In genomic region chr5:118666437-118667207, GRCm38 (mm10) we compare ENCODE assay signal across 10 mouse cellular contexts.
DNase-seq lines count a peak whose midpoint lies in the region; ATAC-seq and TF ChIP-seq lines count a peak whose summit lies in the region.
"Had no signal": no experiment of that assay in that cellular context is flagged by ENCODE, and none has a peak within 500 bp of the region (broad histone marks: within the 10 kb centered on the region; RNA-seq: fewer than 3 reads in every experiment).

No protein-coding gene starts in this region.

- no peak overlapping the region for H3K9ac ChIP-seq in liver, embryonic 15.5 days
- H3K9ac ChIP-seq in liver, embryonic 12.5 days, result no peak overlapping the region
- H3K9ac ChIP-seq in forebrain, embryonic 12.5 days, result peak overlapping the region; percentile 43
- no peak overlapping the region for H3K9ac ChIP-seq in intestine, postnatal 0 days (ENCODE audit: low read depth, low read length)
- H3K9ac ChIP-seq: lung, embryonic 15.5 days had no signal

- no peak for TF ChIP-seq CTCF in intestine, postnatal 0 days (IDR thresholded peaks at IDR 0.05; ENCODE audit: low read depth)

- H3K27me3 ChIP-seq in liver, embryonic 15.5 days, result no peaks in the 10 kb centered on the region
- no peaks in the 10 kb centered on the region for H3K27me3 ChIP-seq in liver, embryonic 12.5 days (replicated peaks)
- H3K27me3 ChIP-seq in forebrain, embryonic 12.5 days, result peaks cover 18% of the 10 kb centered on the region
- H3K27me3 ChIP-seq in intestine, postnatal 0 days (replicated peaks; ENCODE audit: control insufficient read depth, insufficient read depth, low read length), result no peaks in the 10 kb centered on the region
- H3K27me3 ChIP-seq: lung, embryonic 15.5 days had no signal

- no peak overlapping the region for H3K4me3 ChIP-seq in liver, embryonic 15.5 days (replicated peaks)
- no peak overlapping the region for H3K4me3 ChIP-seq in liver, embryonic 12.5 days
- H3K4me3 ChIP-seq in forebrain, embryonic 12.5 days (replicated peaks), result peak overlapping the region; percentile 16; the same call in 1 of the 2 replicates
- no peak overlapping the region for H3K4me3 ChIP-seq in intestine, postnatal 0 days (ENCODE audit: low read depth, low read length)
- H3K4me3 ChIP-seq: lung, embryonic 15.5 days had no signal

- peaks cover 15% of the 10 kb centered on the region for H3K36me3 ChIP-seq in liver, embryonic 15.5 days (replicated peaks)
- H3K36me3 ChIP-seq in liver, embryonic 12.5 days, result peaks cover 31% of the 10 kb centered on the region
- no peaks in the 10 kb centered on the region for H3K36me3 ChIP-seq in forebrain, embryonic 12.5 days (replicated peaks)
- H3K36me3 ChIP-seq in intestine, postnatal 0 days (ENCODE audit: control insufficient read depth, insufficient read depth), result peaks cover 3% of the 10 kb centered on the region
- H3K36me3 ChIP-seq: lung, embryonic 15.5 days had no signal

- no peak overlapping the region for H3K27ac ChIP-seq in liver, embryonic 15.5 days (replicated peaks)
- no peak overlapping the region for H3K27ac ChIP-seq in liver, embryonic 12.5 days
- H3K27ac ChIP-seq in forebrain, embryonic 12.5 days, result peak overlapping the region; percentile 89
- no peak overlapping the region for H3K27ac ChIP-seq in intestine, postnatal 0 days (ENCODE audit: low read depth, low read length)
- H3K27ac ChIP-seq: lung, embryonic 15.5 days had no signal

- H3K4me1 ChIP-seq in liver, embryonic 15.5 days (replicated peaks), result peaks cover 32% of the 10 kb centered on the region
- peaks cover 43% of the 10 kb centered on the region for H3K4me1 ChIP-seq in liver, embryonic 12.5 days
- H3K4me1 ChIP-seq in forebrain, embryonic 12.5 days, result peaks cover 62% of the 10 kb centered on the region
- 0 out of 2 replicates have a peak, but pooled peaks cover 9% of the 10 kb centered on the region for H3K4me1 ChIP-seq in intestine, postnatal 0 days (replicated peaks; ENCODE audit: control insufficient read depth, insufficient read depth, low read length)

- 71% methylated on average over 25 of the region's 25 CpGs for WGBS in liver, embryonic 15.5 days (ENCODE audit: insufficient replicate concordance)
- WGBS in liver, embryonic 12.5 days (ENCODE audit: insufficient replicate concordance), result 71% methylated on average over 25 of the region's 25 CpGs
- 17% methylated on average over 25 of the region's 25 CpGs for WGBS in forebrain, embryonic 12.5 days
- 56% methylated on average over 25 of the region's 25 CpGs for WGBS in intestine, postnatal 0 days

- ATAC-seq in liver, embryonic 15.5 days (ENCODE audit: insufficient read depth), result peak; percentile 26; the same call in 1 of the 2 replicates
- no peak for ATAC-seq in liver, embryonic 12.5 days
- ATAC-seq in forebrain, embryonic 12.5 days (ENCODE audit: low FRiP score), result peak; percentile 87
- no peak for ATAC-seq in intestine, postnatal 0 days
- no peak for ATAC-seq in frontal cortex, adult (ENCODE audit: low TSS enrichment)

- peak; percentile 31 for DNase-seq in retina, postnatal 7 days (ENCODE audit: low read depth, low spot score)
- DNase-seq in thymus, postnatal 10 days (ENCODE audit: low spot score in 2 of 2), result no peak
- no peak for DNase-seq in urinary bladder, postnatal 10 days (ENCODE audit: low spot score)
- DNase-seq: cerebellum, adult 8-10 months had no signal

- no peaks in the 10 kb centered on the region for H3K9me3 ChIP-seq in liver, embryonic 15.5 days (replicated peaks)
- no peaks in the 10 kb centered on the region for H3K9me3 ChIP-seq in liver, embryonic 12.5 days (replicated peaks)
- H3K9me3 ChIP-seq in forebrain, embryonic 12.5 days, result no peaks in the 10 kb centered on the region
- no peaks in the 10 kb centered on the region for H3K9me3 ChIP-seq in intestine, postnatal 0 days (ENCODE audit: control insufficient read depth)
- H3K9me3 ChIP-seq: lung, embryonic 15.5 days had no signal

- no peak overlapping the region for H3K4me2 ChIP-seq in liver, embryonic 15.5 days
- no peak overlapping the region for H3K4me2 ChIP-seq in liver, embryonic 12.5 days
- H3K4me2 ChIP-seq in forebrain, embryonic 12.5 days, result peak overlapping the region; percentile 52
- peak overlapping the region; percentile 44 for H3K4me2 ChIP-seq in intestine, postnatal 0 days (replicated peaks; ENCODE audit: low read depth)
- H3K4me2 ChIP-seq: lung, embryonic 15.5 days had no signal

Comparison
In these comparisons a context has a peak if more than half of its experiments do, and no peak if none do; other contexts are left out.
1. ATAC-seq: peak in liver, embryonic 15.5 days (single experiment) and forebrain, embryonic 12.5 days (single experiment); none in liver, embryonic 12.5 days (single experiment), intestine, postnatal 0 days (single experiment) and frontal cortex, adult (single experiment).
2. H3K4me2 ChIP-seq: peak in forebrain, embryonic 12.5 days (single experiment) and intestine, postnatal 0 days (single experiment); none in liver, embryonic 15.5 days (single experiment) and liver, embryonic 12.5 days (single experiment).